Mouse (Mus musculus) stomach, postnatal 0 days (tissue): ENCODE measurements around the gene Mrpl22. TPM values are rescaled to one million over a fixed set of nuclear protein-coding genes. Genes with fewer than 3 reads are reported as not detected.
"Not testable (repeated sequence)": the region's sequence is repeated elsewhere in the genome, so short reads cannot be mapped to it uniquely, and the experiment has no call there.

ENCODE experiments used
- ATAC-seq: fragments of 200-750 bp; cut with Nextera tagmentation; 2 replicates; pipeline ENCODE4 v1.8.0; 2017; ENCODE audit not compliant: low FRiP score, low TSS enrichment
- DNase-seq: peaks from one replicate; pipeline ENCODE4 v3.0.0-alpha.2; 2016; ENCODE audit warnings: low spot score
- H3K27ac ChIP-seq: fragments of 300-500 bp; sonication (generic); replicated peaks from 2 replicates; pipeline ENCODE4 v1.5.1; 2014; ENCODE audit warnings: mild to moderate bottlenecking, control low read depth
- H3K27me3 ChIP-seq: fragments of 300-500 bp; sonication (generic); 2 replicates; pipeline ENCODE4 v1.6.1; 2014; ENCODE audit warnings: low read length; ENCODE audit not compliant: control insufficient read depth, insufficient read depth
- H3K36me3 ChIP-seq: fragments of 300-500 bp; sonication (generic); 2 replicates; pipeline ENCODE4 v1.6.1; 2014; ENCODE audit warnings: low read length, mixed read lengths; ENCODE audit not compliant: control insufficient read depth, insufficient read depth
- H3K4me1 ChIP-seq: fragments of 300-500 bp; sonication (generic); replicated peaks from 2 replicates; pipeline ENCODE4 v1.6.1; 2014; ENCODE audit warnings: antibody characterized with exemption; ENCODE audit not compliant: control insufficient read depth, insufficient read depth
- H3K4me2 ChIP-seq: fragments of 300-500 bp; sonication (generic); replicated peaks from 2 replicates; pipeline ENCODE4 v1.6.1; 2014; ENCODE audit warnings: low read depth, mild to moderate bottlenecking, control low read depth, moderate library complexity
- H3K4me3 ChIP-seq: fragments of 300-500 bp; sonication (generic); 2 replicates; pipeline ENCODE4 v1.5.1; 2014; ENCODE audit warnings: low read depth, low read length, control low read depth
- H3K9ac ChIP-seq: fragments of 300-500 bp; sonication (generic); 2 replicates; pipeline ENCODE4 v1.6.1; 2014; ENCODE audit warnings: mild to moderate bottlenecking, low read length, control low read depth, mixed read lengths
- H3K9me3 ChIP-seq: fragments of 300-500 bp; sonication (generic); 2 replicates; pipeline ENCODE4 v1.6.1; 2016; ENCODE audit warnings: low read length; ENCODE audit not compliant: control insufficient read depth
- CTCF ChIP-seq: IDR thresholded peaks from 2 replicates; pipeline ENCODE4 v1.5.1; 2016; ENCODE audit warnings: antibody characterized with exemption, low read depth, mild to moderate bottlenecking, moderate library complexity
- EP300 ChIP-seq: optimal IDR thresholded peaks from 2 replicates; pipeline ENCODE3; 2016; ENCODE audit warnings: antibody characterized with exemption
- WGBS: fragments of 180-500 bp; shearing (Covaris S2); extraction: QIAGEN DNeasy Blood & Tissue Kit; methylation state at CpG from one replicate; pipeline ENCODE4 v1.1.7; 2014; 5-methylcytosine and 5-hydroxymethylcytosine counted together
- polyA plus RNA-seq: library from polyadenylated mRNA; unstranded; fragments of >200 nt; fragmentation: Nextera tagmentation; extraction: Ambion mirVana; gene quantifications from 2 replicates; pipeline ENCODE4 v1.2.1, GENCODE M21; 2015

Gene Mrpl22
- polyA plus RNA-seq, 1 experiment from 2014 or later = 98.6 TPM

- Histone ChIP-seq H3K4me1 (0 out of 2 replicates have a peak, but pooled peaks cover 3% of the 10 kb centered on the region), H3K27me3 (no peaks in the 10 kb centered on the region), H3K36me3 (peaks cover 4% of the 10 kb centered on the region; the same call in 1 of the 2 replicates), H3K9ac (peak within 1 kb of the TSS; percentile 83), H3K27ac (peak within 1 kb of the TSS; percentile 77), H3K4me3 (peak within 1 kb of the TSS; percentile 90), H3K9me3 (no peaks in the 10 kb centered on the region), H3K4me2 (peak within 1 kb of the TSS; percentile 76)
- WGBS = 1% methylated on average over 70 of the region's 71 CpGs
- ATAC-seq = peak; percentile 84
- TF ChIP-seq CTCF = peak; percentile 37; the same call in 1 of the 2 replicates
- TF ChIP-seq EP300 = no peak
- peak; percentile 80 for DNase-seq
These were observed 3.1 kb upstream of the Mrpl22 start, which contains the start of gene Gemin5 for GRCm38 (mm10) chr11:58168167-58168915. Gemin5 (minus strand) TSS chr11:58168539.

- 75% methylated on average over 4 of the region's 4 CpGs for WGBS
- H3K36me3 ChIP-seq = 0 out of 2 replicates have a peak, but pooled peaks cover 7% of the 10 kb centered on the region
- 0 out of 2 replicates have a peak, but pooled peaks cover 3% of the 10 kb centered on the region for H3K4me1 ChIP-seq
- no peak overlapping the region for H3K27ac ChIP-seq
- TF ChIP-seq EP300 = no peak
- TF ChIP-seq CTCF = no peak
- ATAC-seq (no peak), DNase-seq (no peak)
- no peaks in the 10 kb centered on the region for H3K9me3 ChIP-seq
- H3K27me3 ChIP-seq = no peaks in the 10 kb centered on the region
- H3K4me3 ChIP-seq = no peak overlapping the region
- H3K4me2 ChIP-seq = no peak overlapping the region
- H3K9ac ChIP-seq = no peak overlapping the region
These were observed 1.8 kb upstream of the Mrpl22 start for GRCm38 (mm10) chr11:58169666-58170065.

- ATAC-seq (peak; percentile 66), DNase-seq (peak; percentile 72)
- WGBS = 23% methylated on average over 3 of the region's 3 CpGs
- H3K27ac ChIP-seq = no peak overlapping the region
- no peaks in the 10 kb centered on the region for H3K27me3 ChIP-seq
- no peak for TF ChIP-seq EP300
- TF ChIP-seq CTCF = peak; percentile 94
- H3K4me2 ChIP-seq = no peak overlapping the region
- no peak overlapping the region for H3K4me3 ChIP-seq
- H3K4me1 ChIP-seq = no peaks in the 10 kb centered on the region
- no peak overlapping the region for H3K9ac ChIP-seq
- H3K9me3 ChIP-seq = no peaks in the 10 kb centered on the region
- H3K36me3 ChIP-seq = peaks cover 10% of the 10 kb centered on the region; the same call in 1 of the 2 replicates
These were observed 8.1 kb downstream of the Mrpl22 start for GRCm38 (mm10) chr11:58179563-58179962.

- 94% methylated on average over 6 of the region's 6 CpGs for WGBS
- not testable (repeated sequence) for H3K9ac ChIP-seq, DNase-seq, H3K9me3 ChIP-seq, H3K36me3 ChIP-seq, H3K27ac ChIP-seq, H3K4me3 ChIP-seq, ATAC-seq, H3K4me1 ChIP-seq, H3K4me2 ChIP-seq, H3K27me3 ChIP-seq
- peak; percentile 14; the same call in 1 of the 2 replicates for TF ChIP-seq CTCF
These were observed 8.5 kb downstream of the Mrpl22 start for GRCm38 (mm10) chr11:58179986-58180385.

GRCm38 (mm10) chr11:58180756-58181155 lies 9.3 kb downstream of the Mrpl22 start:
- no peaks in the 10 kb centered on the region for H3K9me3 ChIP-seq
- ATAC-seq = no peak
- TF ChIP-seq EP300 (no peak), CTCF (no peak)
- peaks cover 6% of the 10 kb centered on the region; the same call in 1 of the 2 replicates for H3K36me3 ChIP-seq
- H3K27me3 ChIP-seq = no peaks in the 10 kb centered on the region
- WGBS = 75% methylated on average over 7 of the region's 7 CpGs
- no peak overlapping the region for H3K27ac ChIP-seq
- H3K4me2 ChIP-seq = no peak overlapping the region
- no peaks in the 10 kb centered on the region for H3K4me1 ChIP-seq
- no peak overlapping the region for H3K4me3 ChIP-seq
- no peak for DNase-seq
- H3K9ac ChIP-seq = no peak overlapping the region

GRCm38 (mm10) chr11:58183579-58183978 lies 12.1 kb downstream of the Mrpl22 start:
- TF ChIP-seq EP300 = no peak
- no peak for TF ChIP-seq CTCF
- Histone ChIP-seq H3K4me3 (no peak overlapping the region), H3K36me3 (no peaks in the 10 kb centered on the region), H3K4me1 (no peaks in the 10 kb centered on the region), H3K9me3 (no peaks in the 10 kb centered on the region), H3K4me2 (no peak overlapping the region), H3K9ac (no peak overlapping the region), H3K27ac (no peak overlapping the region), H3K27me3 (no peaks in the 10 kb centered on the region)
- 74% methylated on average over 3 of the region's 3 CpGs for WGBS
- DNase-seq (no peak), ATAC-seq (no peak)
